Mouse (Mus musculus): ENCODE results near the gene Serpina3m. TPM values are rescaled to one million over a fixed set of nuclear protein-coding genes. Genes with fewer than 3 reads are reported as not detected.

Gene Serpina3m
- total RNA-seq, 4 experiments from 2014 or later: 0.22 to 0.44 TPM; not detected in 2

Other genes starting within 250 kb of the Serpina3m start
- gene Serpina5, start 237.4 kb upstream of the Serpina3m start, total RNA-seq (2022): not detected
- not detected for gene Serpina3a, start 225.8 kb upstream of the Serpina3m start, total RNA-seq (2022)
- not detected for gene Serpina3b, start 210.5 kb upstream of the Serpina3m start, total RNA-seq (2022)
- under 1 TPM; 0.41 to 0.63 (median 0.58) TPM for gene Serpina3c, start 184.6 kb upstream of the Serpina3m start, total RNA-seq (2022)
- gene Serpina3f, start 123.9 kb upstream of the Serpina3m start, total RNA-seq (2022): not detected
- gene Serpina3g, start 102.2 kb upstream of the Serpina3m start, total RNA-seq (2022): 1 to 10 TPM in 3 of 4 experiments, under 1 TPM in 1; 0.84 to 2.1 (median 1.8) TPM
- gene Serpina3i, start 75.4 kb upstream of the Serpina3m start, total RNA-seq (2022): 1 to 10 TPM in 1 of 4 experiments, under 1 TPM in 2, not detected in 1; 0.23 to 1.6 (median 0.53) TPM
- gene Serpina3j, start 23.9 kb upstream of the Serpina3m start, total RNA-seq (2022): not detected
- under 1 TPM in 1 of 4 experiments, not detected in 3; 0.22 TPM for gene Serpina3k, start within 50 bp of the Serpina3m start, total RNA-seq (2022)
- 10 to 100 TPM in 2 of 4 experiments, 1 to 10 TPM in 2; 5.4 to 11.2 (median 9.7) TPM for gene Serpina3n, start 68.2 kb downstream of the Serpina3m start, total RNA-seq (2022)
- gene Gsc, start 134.8 kb downstream of the Serpina3m start, total RNA-seq (2022): not detected